In genomic region chr6:108417508-108417907, GRCm38 (mm10) we compare ENCODE assay signal across 9 mouse cellular contexts.
DNase-seq lines count a peak whose midpoint lies in the region; ATAC-seq and TF ChIP-seq lines count a peak whose summit lies in the region.
"Had no signal": no experiment of that assay in that cellular context is flagged by ENCODE, and none has a peak within 500 bp of the region (broad histone marks: within the 10 kb centered on the region; RNA-seq: fewer than 3 reads in every experiment).

No protein-coding gene starts in this region.

- H3K36me3 ChIP-seq in liver, adult 2 months (ENCODE audit: control insufficient read depth, insufficient read depth, low read length): peaks cover 55% of the 10 kb centered on the region
- 0 out of 2 replicates have a peak, but pooled peaks cover 3% of the 10 kb centered on the region for H3K36me3 ChIP-seq in stomach, postnatal 0 days (ENCODE audit: control insufficient read depth, insufficient read depth, low read length)

- DNase-seq in 3134 (ENCODE audit: extremely low read depth, insufficient read length, low spot score) (peak; percentile 59), MN1 (ENCODE audit: low spot score) (peak; percentile 79)
- DNase-seq in cerebellum, postnatal 36 days: peak; percentile 74 to 78
- peak; percentile 60 for DNase-seq in gastrocnemius, postnatal 10 days
- peak; percentile 66 for DNase-seq in kidney, adult 9 months
- DNase-seq in liver, adult 2 months (ENCODE audit: extremely low read depth, low read depth, low spot score): no peak
- peak; percentile 44 for DNase-seq in neural tube, embryonic 10.5 days (ENCODE audit: extremely low spot score, low spot score)
- DNase-seq in stomach, postnatal 0 days (ENCODE audit: low spot score): peak; percentile 80

- H3K27me3 ChIP-seq in liver, adult 2 months (ENCODE audit: control insufficient read depth, insufficient read depth, low read length): no peaks in the 10 kb centered on the region
- no peaks in the 10 kb centered on the region for H3K27me3 ChIP-seq in stomach, postnatal 0 days (ENCODE audit: control insufficient read depth, insufficient read depth, low read length)

- H3K9me3 ChIP-seq in stomach, postnatal 0 days (ENCODE audit: control insufficient read depth, low read length): no peaks in the 10 kb centered on the region

- H3K4me3 ChIP-seq in liver, adult 2 months (ENCODE audit: insufficient read depth, low read depth, low read length): no peak overlapping the region
- no peak overlapping the region for H3K4me3 ChIP-seq in stomach, postnatal 0 days (ENCODE audit: low read depth, low read length)
- H3K4me3 ChIP-seq: erythroblast, embryonic 14.5 days had no signal

- peak; percentile 91 for TF ChIP-seq CTCF in liver, adult 2 months (IDR thresholded peaks at IDR 0.05; ENCODE audit: low read depth, low read length)
- TF ChIP-seq CTCF in stomach, postnatal 0 days (IDR thresholded peaks at IDR 0.05; ENCODE audit: low read depth): peak; percentile 96

- 42% methylated on average over 8 of the region's 8 CpGs for WGBS in liver, adult 2 months
- WGBS in stomach, postnatal 0 days: 32% methylated on average over 8 of the region's 8 CpGs

- no peak for TF ChIP-seq EP300 in stomach, postnatal 0 days (optimal IDR thresholded peaks at IDR 0.05)

- no peaks in the 10 kb centered on the region for H3K4me1 ChIP-seq in liver, adult 2 months (ENCODE audit: control insufficient read depth, insufficient read depth, low read length)
- no peaks in the 10 kb centered on the region for H3K4me1 ChIP-seq in stomach, postnatal 0 days (replicated peaks; ENCODE audit: control insufficient read depth, insufficient read depth)

- H3K79me2 ChIP-seq in liver, adult 2 months (ENCODE audit: control insufficient read depth, insufficient read depth, low read length): no peaks in the 10 kb centered on the region

- no peak overlapping the region for H3K9ac ChIP-seq in liver, adult 2 months (ENCODE audit: low read depth, low read length)
- H3K9ac ChIP-seq in stomach, postnatal 0 days (ENCODE audit: low read length): no peak overlapping the region

- no peak for TF ChIP-seq POLR2A in liver, adult 2 months (IDR thresholded peaks at IDR 0.05; ENCODE audit: extremely low read depth, insufficient read depth, low read length)

- H3K27ac ChIP-seq in liver, adult 2 months (replicated peaks; ENCODE audit: insufficient read depth, low read depth, low read length): no peak overlapping the region
- H3K27ac ChIP-seq in stomach, postnatal 0 days (replicated peaks): no peak overlapping the region

- no peak overlapping the region for H3K4me2 ChIP-seq in stomach, postnatal 0 days (replicated peaks; ENCODE audit: low read depth)

- peak; percentile 85 for ATAC-seq in stomach, postnatal 0 days (ENCODE audit: low FRiP score, low TSS enrichment)
